Mouse (Mus musculus): ENCODE measurements around the gene Crip2. TPM values are rescaled to one million over a fixed set of nuclear protein-coding genes. Genes with fewer than 3 reads are reported as not detected.

Gene Crip2
- polyA plus RNA-seq, 1 experiment from 2014 or later, result 51.4 TPM

- no peak overlapping the region for H3K4me3 ChIP-seq (replicated peaks)
- H3K9me3 ChIP-seq, result no peaks in the 10 kb centered on the region
- H3K4me1 ChIP-seq (replicated peaks), result peaks cover 5% of the 10 kb centered on the region; the same call in 1 of the 2 replicates
- no peak for ATAC-seq (ENCODE audit: insufficient number of reproducible peaks, insufficient read depth, low FRiP score, low TSS enrichment, low read depth)
- peaks cover 2% of the 10 kb centered on the region; the same call in 1 of the 2 replicates for H3K27me3 ChIP-seq
- 79% methylated on average over 5 of the region's 5 CpGs for WGBS
- no peak overlapping the region for H3K4me2 ChIP-seq
- no peak overlapping the region for H3K27ac ChIP-seq
- no peak overlapping the region for H3K9ac ChIP-seq (replicated peaks)
- H3K36me3 ChIP-seq, result peaks cover 100% of the 10 kb centered on the region
Measured at GRCm38 (mm10) chr12:113133861-113134403, 6.1 kb upstream of the Crip2 start.

GRCm38 (mm10) chr12:113134502-113134901 is 5.5 kb upstream of the Crip2 start:
- Histone ChIP-seq H3K27me3 (peaks cover 6% of the 10 kb centered on the region; the same call in 1 of the 2 replicates), H3K36me3 (peaks cover 94% of the 10 kb centered on the region)
- 91% methylated on average over 4 of the region's 4 CpGs for WGBS

GRCm38 (mm10) chr12:113135401-113135800 is 4.6 kb upstream of the Crip2 start:
- 92% methylated on average over 7 of the region's 7 CpGs for WGBS
- Histone ChIP-seq H3K4me2 (no peak overlapping the region), H3K4me1 (replicated peaks) (peaks cover 17% of the 10 kb centered on the region), H3K27ac (no peak overlapping the region), H3K4me3 (replicated peaks) (no peak overlapping the region), H3K9ac (replicated peaks) (no peak overlapping the region), H3K27me3 (peaks cover 11% of the 10 kb centered on the region), H3K9me3 (no peaks in the 10 kb centered on the region), H3K36me3 (peaks cover 85% of the 10 kb centered on the region)
- no peak for ATAC-seq (ENCODE audit: insufficient number of reproducible peaks, insufficient read depth, low FRiP score, low TSS enrichment, low read depth)

More at GRCm38 (mm10) chr12:113134502-113134901, 5.5 kb upstream of the Crip2 start:
- no peak overlapping the region for H3K4me2 ChIP-seq
- no peak for ATAC-seq (ENCODE audit: insufficient number of reproducible peaks, insufficient read depth, low FRiP score, low TSS enrichment, low read depth)
- no peak overlapping the region for H3K9ac ChIP-seq (replicated peaks)
- H3K4me1 ChIP-seq (replicated peaks), result peaks cover 11% of the 10 kb centered on the region
- no peaks in the 10 kb centered on the region for H3K9me3 ChIP-seq
- no peak overlapping the region for H3K27ac ChIP-seq
- H3K4me3 ChIP-seq (replicated peaks), result no peak overlapping the region

- Histone ChIP-seq H3K4me2 (no peak overlapping the region), H3K27ac (no peak overlapping the region), H3K9me3 (no peaks in the 10 kb centered on the region), H3K9ac (replicated peaks) (no peak overlapping the region), H3K27me3 (peaks cover 23% of the 10 kb centered on the region), H3K4me1 (replicated peaks) (peaks cover 29% of the 10 kb centered on the region), H3K4me3 (replicated peaks) (no peak overlapping the region), H3K36me3 (peaks cover 74% of the 10 kb centered on the region)
- 81% methylated on average over 17 of the region's 17 CpGs for WGBS
- ATAC-seq (ENCODE audit: insufficient number of reproducible peaks, insufficient read depth, low FRiP score, low TSS enrichment, low read depth), result no peak
Measured at GRCm38 (mm10) chr12:113136492-113137020, 3.5 kb upstream of the Crip2 start.

GRCm38 (mm10) chr12:113137260-113138213 is 2.5 kb upstream of the Crip2 start:
- ATAC-seq (ENCODE audit: insufficient number of reproducible peaks, insufficient read depth, low FRiP score, low TSS enrichment, low read depth), result no peak
- Histone ChIP-seq H3K27me3 (peaks cover 32% of the 10 kb centered on the region), H3K4me2 (no peak overlapping the region), H3K4me1 (replicated peaks) (peaks cover 39% of the 10 kb centered on the region), H3K4me3 (replicated peaks) (no peak overlapping the region), H3K36me3 (peaks cover 64% of the 10 kb centered on the region), H3K9me3 (no peaks in the 10 kb centered on the region), H3K9ac (replicated peaks) (0 out of 2 replicates have a peak overlapping the region, but pooled peaks have one; percentile 4), H3K27ac (0 out of 2 replicates have a peak overlapping the region, but pooled peaks have one; percentile 29)
- WGBS, result 87% methylated on average over 18 of the region's 18 CpGs

GRCm38 (mm10) chr12:113138291-113138690 is 1.7 kb upstream of the Crip2 start:
- peaks cover 40% of the 10 kb centered on the region for H3K27me3 ChIP-seq
- no peak for ATAC-seq (ENCODE audit: insufficient number of reproducible peaks, insufficient read depth, low FRiP score, low TSS enrichment, low read depth)
- peaks cover 46% of the 10 kb centered on the region for H3K4me1 ChIP-seq (replicated peaks)
- 76% methylated on average over 6 of the region's 6 CpGs for WGBS
- no peak overlapping the region for H3K4me2 ChIP-seq
- H3K36me3 ChIP-seq, result peaks cover 56% of the 10 kb centered on the region
- H3K9me3 ChIP-seq, result no peaks in the 10 kb centered on the region
- no peak overlapping the region for H3K27ac ChIP-seq
- H3K4me3 ChIP-seq (replicated peaks), result no peak overlapping the region
- H3K9ac ChIP-seq (replicated peaks), result no peak overlapping the region

GRCm38 (mm10) chr12:113138901-113139864 is 853 bp upstream of the Crip2 start:
- Histone ChIP-seq H3K27me3 (peaks cover 48% of the 10 kb centered on the region), H3K36me3 (peaks cover 48% of the 10 kb centered on the region), H3K9me3 (no peaks in the 10 kb centered on the region), H3K27ac (no peak overlapping the region), H3K9ac (replicated peaks) (no peak overlapping the region), H3K4me1 (replicated peaks) (peaks cover 46% of the 10 kb centered on the region), H3K4me2 (peak overlapping the region; percentile 76), H3K4me3 (replicated peaks) (peak overlapping the region; percentile 52)
- ATAC-seq (ENCODE audit: insufficient number of reproducible peaks, insufficient read depth, low FRiP score, low TSS enrichment, low read depth), result no peak; the same call in 1 of the 2 replicates
- 45% methylated on average over 11 of the region's 11 CpGs for WGBS

GRCm38 (mm10) chr12:113140616-113141411 is 778 bp downstream of the Crip2 start:
- peak overlapping the region; percentile 52 for H3K9ac ChIP-seq (replicated peaks)
- 3% methylated on average over 49 of the region's 49 CpGs for WGBS
- H3K36me3 ChIP-seq, result peaks cover 31% of the 10 kb centered on the region
- H3K9me3 ChIP-seq, result no peaks in the 10 kb centered on the region
- peak overlapping the region; percentile 76 for H3K4me2 ChIP-seq
- peaks cover 62% of the 10 kb centered on the region for H3K27me3 ChIP-seq
- 0 out of 2 replicates have a peak, but pooled peaks have one; percentile 3 for ATAC-seq (ENCODE audit: insufficient number of reproducible peaks, insufficient read depth, low FRiP score, low TSS enrichment, low read depth)
- peak overlapping the region; percentile 52 for H3K4me3 ChIP-seq (replicated peaks)
- H3K4me1 ChIP-seq (replicated peaks), result peaks cover 46% of the 10 kb centered on the region
- H3K27ac ChIP-seq, result no peak overlapping the region

GRCm38 (mm10) chr12:113141531-113141973 is 1.5 kb downstream of the Crip2 start:
- Histone ChIP-seq H3K4me2 (peak overlapping the region; percentile 76), H3K9me3 (no peaks in the 10 kb centered on the region), H3K4me3 (replicated peaks) (peak overlapping the region; percentile 52), H3K9ac (replicated peaks) (no peak overlapping the region), H3K4me1 (replicated peaks) (peaks cover 51% of the 10 kb centered on the region), H3K36me3 (peaks cover 24% of the 10 kb centered on the region), H3K27me3 (peaks cover 70% of the 10 kb centered on the region), H3K27ac (no peak overlapping the region)
- ATAC-seq (ENCODE audit: insufficient number of reproducible peaks, insufficient read depth, low FRiP score, low TSS enrichment, low read depth), result no peak
- 63% methylated on average over 8 of the region's 8 CpGs for WGBS

Data from limb, embryonic 12.5 days (tissue).